Mouse (Mus musculus) limb, embryonic 11.5 days (tissue): ENCODE measurements around the gene Gna12. TPM values are rescaled to one million over a fixed set of nuclear protein-coding genes. Genes with fewer than 3 reads are reported as not detected.

Experiments
- ATAC-seq: fragments of 200-750 bp; cut with Nextera tagmentation; 2 replicates; pipeline ENCODE4 v1.8.0; 2017; ENCODE audit warnings: low read depth; ENCODE audit not compliant: insufficient number of reproducible peaks, low FRiP score, low TSS enrichment
- DNase-seq: peaks from one replicate; pipeline ENCODE4 v3.0.0-alpha.2; 2015; ENCODE audit warnings: low spot score
- H3K27ac ChIP-seq: fragments of 300-500 bp; sonication (generic); replicated peaks from 2 replicates; pipeline ENCODE4 v1.5.1; 2014; ENCODE audit warnings: low read depth, mild to moderate bottlenecking, low read length
- H3K27me3 ChIP-seq: fragments of 300-500 bp; sonication (generic); 2 replicates; pipeline ENCODE4 v1.6.1; 2014; ENCODE audit warnings: mild to moderate bottlenecking, low read length, mixed read lengths; ENCODE audit not compliant: control insufficient read depth, insufficient read depth
- H3K36me3 ChIP-seq: fragments of 300-500 bp; sonication (generic); 2 replicates; pipeline ENCODE4 v1.6.1; 2014; ENCODE audit warnings: mild to moderate bottlenecking, low read length, moderate library complexity, mixed read lengths; ENCODE audit not compliant: control insufficient read depth, insufficient read depth
- H3K4me1 ChIP-seq: fragments of 300-500 bp; sonication (generic); 2 replicates; pipeline ENCODE4 v1.6.1; 2014; ENCODE audit warnings: low read length, mixed read lengths; ENCODE audit not compliant: control insufficient read depth, insufficient read depth
- H3K4me2 ChIP-seq: fragments of 300-500 bp; sonication (generic); 2 replicates; pipeline ENCODE4 v1.6.1; 2014; ENCODE audit warnings: low read depth, mild to moderate bottlenecking, moderate library complexity; ENCODE audit not compliant: severe bottlenecking
- H3K4me3 ChIP-seq: fragments of 300-500 bp; sonication (generic); 2 replicates; pipeline ENCODE4 v1.5.1; 2014; ENCODE audit warnings: low read depth, low read length
- H3K9ac ChIP-seq: fragments of 300-500 bp; sonication (generic); 2 replicates; pipeline ENCODE4 v1.6.1; 2014; ENCODE audit warnings: mild to moderate bottlenecking, low read length
- H3K9me3 ChIP-seq: fragments of 300-500 bp; sonication (generic); 2 replicates; pipeline ENCODE4 v1.6.1; 2016; ENCODE audit warnings: low read length; ENCODE audit not compliant: control insufficient read depth
- WGBS: fragments of 180-500 bp; shearing (Covaris S2); extraction: QIAGEN DNeasy Blood & Tissue Kit; methylation state at CpG from one replicate; pipeline ENCODE4 v1.1.7; 2014; 5-methylcytosine and 5-hydroxymethylcytosine counted together
- polyA plus RNA-seq: library from polyadenylated mRNA; unstranded; fragments of >200 nt; fragmentation: Nextera tagmentation; extraction: Ambion mirVana; gene quantifications from 2 replicates; pipeline ENCODE4 v1.2.1, GENCODE M21; 2014

The Gna12 gene
- polyA plus RNA-seq, 1 experiment from 2014 or later: 34.5 TPM

- no peak for ATAC-seq
- Histone ChIP-seq H3K4me2 (no peak overlapping the region; the same call in 1 of the 2 replicates), H3K9me3 (no peaks in the 10 kb centered on the region), H3K4me1 (peaks cover 15% of the 10 kb centered on the region; the same call in 1 of the 2 replicates), H3K4me3 (no peak overlapping the region), H3K9ac (no peak overlapping the region; the same call in 1 of the 2 replicates), H3K27me3 (no peaks in the 10 kb centered on the region), H3K36me3 (no peaks in the 10 kb centered on the region), H3K27ac (peak overlapping the region; percentile 24; the same call in 1 of the 2 replicates)
- no peak for DNase-seq
- WGBS: 60% methylated on average over 9 of the region's 9 CpGs
Measured at GRCm38 (mm10) chr5:140790937-140791877, 39.0 kb downstream of the Gna12 start.

- H3K27ac ChIP-seq: 0 out of 2 replicates have a peak overlapping the region, but pooled peaks have one; percentile 24
- no peak for DNase-seq
Measured at GRCm38 (mm10) chr5:140790392-140790791, 39.8 kb downstream of the Gna12 start.

GRCm38 (mm10) chr5:140789561-140789960 is 40.7 kb downstream of the Gna12 start:
- Histone ChIP-seq H3K9me3 (no peaks in the 10 kb centered on the region), H3K27ac (no peak overlapping the region), H3K4me1 (peaks cover 10% of the 10 kb centered on the region; the same call in 1 of the 2 replicates), H3K4me2 (no peak overlapping the region), H3K27me3 (no peaks in the 10 kb centered on the region), H3K36me3 (0 out of 2 replicates have a peak, but pooled peaks cover 3% of the 10 kb centered on the region), H3K4me3 (no peak overlapping the region), H3K9ac (no peak overlapping the region)
- no peak for DNase-seq
- no peak for ATAC-seq

More at GRCm38 (mm10) chr5:140790392-140790791, 39.8 kb downstream of the Gna12 start:
- WGBS: 68% methylated on average over 2 of the region's 2 CpGs
- no peak overlapping the region for H3K9ac ChIP-seq
- no peak for ATAC-seq
- no peaks in the 10 kb centered on the region for H3K9me3 ChIP-seq
- H3K4me3 ChIP-seq: no peak overlapping the region
- H3K27me3 ChIP-seq: no peaks in the 10 kb centered on the region
- no peak overlapping the region for H3K4me2 ChIP-seq
- no peaks in the 10 kb centered on the region for H3K36me3 ChIP-seq
- peaks cover 15% of the 10 kb centered on the region; the same call in 1 of the 2 replicates for H3K4me1 ChIP-seq

- no peak overlapping the region for H3K9ac ChIP-seq
- H3K36me3 ChIP-seq: peaks cover 10% of the 10 kb centered on the region; the same call in 1 of the 2 replicates
- WGBS: 90% methylated on average over 13 of the region's 13 CpGs
Measured at GRCm38 (mm10) chr5:140785240-140785872, 44.9 kb downstream of the Gna12 start.

GRCm38 (mm10) chr5:140784288-140784687 is 45.9 kb downstream of the Gna12 start:
- DNase-seq (no peak), ATAC-seq (no peak)
- Histone ChIP-seq H3K4me3 (no peak overlapping the region), H3K9me3 (no peaks in the 10 kb centered on the region), H3K4me1 (no peaks in the 10 kb centered on the region), H3K4me2 (no peak overlapping the region), H3K36me3 (peaks cover 10% of the 10 kb centered on the region; the same call in 1 of the 2 replicates), H3K9ac (no peak overlapping the region), H3K27ac (no peak overlapping the region), H3K27me3 (no peaks in the 10 kb centered on the region)
- 90% methylated on average over 6 of the region's 6 CpGs for WGBS

More at GRCm38 (mm10) chr5:140785240-140785872, 44.9 kb downstream of the Gna12 start:
- Histone ChIP-seq H3K4me3 (no peak overlapping the region), H3K27ac (no peak overlapping the region), H3K9me3 (no peaks in the 10 kb centered on the region), H3K27me3 (no peaks in the 10 kb centered on the region), H3K4me1 (no peaks in the 10 kb centered on the region), H3K4me2 (no peak overlapping the region)
- ATAC-seq: no peak
- no peak for DNase-seq

- 89% methylated on average over 4 of the region's 4 CpGs for WGBS
- Histone ChIP-seq H3K9ac (no peak overlapping the region), H3K9me3 (no peaks in the 10 kb centered on the region), H3K4me1 (no peaks in the 10 kb centered on the region), H3K4me2 (no peak overlapping the region), H3K4me3 (no peak overlapping the region), H3K36me3 (peaks cover 10% of the 10 kb centered on the region; the same call in 1 of the 2 replicates), H3K27ac (no peak overlapping the region), H3K27me3 (no peaks in the 10 kb centered on the region)
- DNase-seq (no peak), ATAC-seq (no peak)
Measured at GRCm38 (mm10) chr5:140783577-140783976, 46.7 kb downstream of the Gna12 start.

- no peak overlapping the region for H3K27ac ChIP-seq
- H3K36me3 ChIP-seq: peaks cover 10% of the 10 kb centered on the region; the same call in 1 of the 2 replicates
- no peak for DNase-seq
- 90% methylated on average over 8 of the region's 8 CpGs for WGBS
- H3K27me3 ChIP-seq: no peaks in the 10 kb centered on the region
- no peaks in the 10 kb centered on the region for H3K9me3 ChIP-seq
- no peak overlapping the region for H3K4me3 ChIP-seq
- no peaks in the 10 kb centered on the region for H3K4me1 ChIP-seq
- no peak overlapping the region for H3K4me2 ChIP-seq
- no peak overlapping the region for H3K9ac ChIP-seq
- no peak for ATAC-seq
Measured at GRCm38 (mm10) chr5:140781886-140782572, 48.2 kb downstream of the Gna12 start.

GRCm38 (mm10) chr5:140781122-140781521 is 49.1 kb downstream of the Gna12 start:
- DNase-seq: no peak
- ATAC-seq: no peak
- H3K9me3 ChIP-seq: no peaks in the 10 kb centered on the region
- H3K4me3 ChIP-seq: no peak overlapping the region
- H3K4me1 ChIP-seq: no peaks in the 10 kb centered on the region
- H3K9ac ChIP-seq: no peak overlapping the region
- no peaks in the 10 kb centered on the region for H3K27me3 ChIP-seq
- WGBS: 90% methylated on average over 5 of the region's 5 CpGs
- no peak overlapping the region for H3K27ac ChIP-seq
- no peak overlapping the region for H3K4me2 ChIP-seq
- peaks cover 10% of the 10 kb centered on the region; the same call in 1 of the 2 replicates for H3K36me3 ChIP-seq
